Mouse (Mus musculus): ENCODE results near the gene Gm4952. TPM values are rescaled to one million over a fixed set of nuclear protein-coding genes. Genes with fewer than 3 reads are reported as not detected.

Gene Gm4952
- polyA plus RNA-seq, 1 experiment = 0.16 TPM

DNA sequence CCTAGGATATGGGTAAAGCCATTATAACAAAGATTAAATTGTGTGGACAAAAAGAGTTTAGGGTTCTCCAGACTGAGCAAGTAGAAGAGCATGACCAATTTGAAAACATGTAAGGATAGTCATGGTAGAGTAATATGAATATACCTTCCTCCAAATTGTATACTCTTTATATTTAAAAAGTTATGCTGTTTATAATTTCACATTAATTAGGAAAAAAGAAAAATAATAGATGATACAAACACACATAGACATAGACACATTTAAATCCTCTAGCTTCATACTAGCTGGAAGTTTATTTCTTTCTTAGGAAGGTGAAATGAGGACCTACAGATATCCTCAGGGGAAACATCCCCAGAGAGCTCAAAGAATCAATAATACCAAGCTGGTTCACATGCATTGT lies 70.4 kb downstream of the Gm4952 start, which contains the start of gene Olfr1442:
Olfr1442 (plus strand) TSS at position 301 of the 400 bp plus-strand sequence.
- Histone ChIP-seq H3K4me3 (replicated peaks; ENCODE audit: insufficient read depth, low read depth, low read length) (no peak within 1 kb of the TSS), H3K27ac (ENCODE audit: insufficient read depth, low read length) (no peak within 1 kb of the TSS), H3K27me3 (ENCODE audit: control insufficient read depth, insufficient read depth, low read length) (no peaks in the 10 kb centered on the region), H3K4me1 (ENCODE audit: control insufficient read depth, insufficient read depth, low read length) (no peaks in the 10 kb centered on the region)
- TF ChIP-seq CTCF (IDR thresholded peaks at IDR 0.05; ENCODE audit: borderline replicate concordance, insufficient read depth, low read depth, low read length) (no peak), POLR2A (IDR thresholded peaks at IDR 0.05; ENCODE audit: borderline replicate concordance, insufficient read depth, low read length) (no peak)
- no peak for DNase-seq

- no peak overlapping the region for H3K4me3 ChIP-seq (replicated peaks; ENCODE audit: insufficient read depth, low read depth, low read length)
- 87% methylated on average over 4 of the region's 4 CpGs for WGBS
- TF ChIP-seq POLR2A (IDR thresholded peaks at IDR 0.05; ENCODE audit: borderline replicate concordance, insufficient read depth, low read length) = no peak
- no peak for TF ChIP-seq CTCF (IDR thresholded peaks at IDR 0.05; ENCODE audit: borderline replicate concordance, insufficient read depth, low read depth, low read length)
These were observed 71.3 kb downstream of the Gm4952 start for GRCm38 (mm10) chr19:12671051-12671450.

DNA sequence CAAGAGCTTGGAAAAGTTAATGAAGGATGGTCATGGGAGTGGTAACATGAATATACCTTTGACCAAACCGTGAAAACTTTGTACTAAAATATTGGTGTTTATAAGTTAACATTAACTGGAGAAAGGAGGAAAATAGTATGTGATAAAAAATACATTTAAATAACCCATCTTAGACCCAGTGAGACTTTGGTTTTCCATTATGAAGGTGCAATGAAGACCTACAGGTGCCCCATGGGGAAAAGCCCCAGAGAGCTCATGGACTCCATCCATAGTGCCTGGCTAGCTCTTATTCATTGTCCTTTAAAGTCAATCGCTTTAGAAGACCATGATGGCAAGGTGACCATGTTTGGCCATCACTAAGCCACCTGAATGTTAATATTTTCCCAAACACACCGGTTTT lies 78.0 kb downstream of the Gm4952 start, which contains the start of gene Olfr1443:
Olfr1443 (plus strand) TSS at position 301 of the 400 bp plus-strand sequence.
- 66% methylated on average over 3 of the region's 3 CpGs for WGBS
- TF ChIP-seq CTCF (IDR thresholded peaks at IDR 0.05; ENCODE audit: borderline replicate concordance, insufficient read depth, low read depth, low read length) = no peak
- no peak for TF ChIP-seq POLR2A (IDR thresholded peaks at IDR 0.05; ENCODE audit: borderline replicate concordance, insufficient read depth, low read length)
- DNase-seq = no peak

More at GRCm38 (mm10) chr19:12671051-12671450, 71.3 kb downstream of the Gm4952 start:
- no peak for DNase-seq
- no peak overlapping the region for H3K27ac ChIP-seq (ENCODE audit: insufficient read depth, low read length)
- H3K27me3 ChIP-seq (ENCODE audit: control insufficient read depth, insufficient read depth, low read length) = no peaks in the 10 kb centered on the region
- H3K4me1 ChIP-seq (ENCODE audit: control insufficient read depth, insufficient read depth, low read length) = no peaks in the 10 kb centered on the region

More for the DNA sequence above, 78.0 kb downstream of the Gm4952 start, which contains the start of gene Olfr1443:
- no peaks in the 10 kb centered on the region for H3K27me3 ChIP-seq (ENCODE audit: control insufficient read depth, insufficient read depth, low read length)
- H3K27ac ChIP-seq (ENCODE audit: insufficient read depth, low read length) = no peak within 1 kb of the TSS
- no peaks in the 10 kb centered on the region for H3K4me1 ChIP-seq (ENCODE audit: control insufficient read depth, insufficient read depth, low read length)
- H3K4me3 ChIP-seq (replicated peaks; ENCODE audit: insufficient read depth, low read depth, low read length) = no peak within 1 kb of the TSS

Other genes starting within 250 kb of the Gm4952 start
- not detected in 2 replicates for gene Olfr1440, start 212.7 kb upstream of the Gm4952 start, polyA plus RNA-seq (2012; rRNA removed)
- not detected in 2 replicates for gene Olfr1441, start 182.5 kb upstream of the Gm4952 start, polyA plus RNA-seq (2012; rRNA removed)
- gene Pfpl, start 172.1 kb upstream of the Gm4952 start, polyA plus RNA-seq (2012; rRNA removed) = not detected in 2 replicates
- 3.3 and 3.6 TPM in 2 replicates for gene Mpeg1, start 139.2 kb upstream of the Gm4952 start, polyA plus RNA-seq (2012; rRNA removed)
- gene Dtx4, start 98.5 kb upstream of the Gm4952 start, polyA plus RNA-seq (2012; rRNA removed) = 11.4 and 11.5 TPM in 2 replicates
- gene Fam111a, start 54.2 kb upstream of the Gm4952 start, polyA plus RNA-seq (2012; rRNA removed) = 0.46 and 0.65 TPM in 2 replicates
- 0.46 and 0.70 TPM in 2 replicates for gene Glyat, start 33.3 kb downstream of the Gm4952 start, polyA plus RNA-seq (2012; rRNA removed)
- gene Olfr1442, start 70.5 kb downstream of the Gm4952 start, polyA plus RNA-seq (2012; rRNA removed) = not detected in 2 replicates
- gene Olfr1443, start 78.1 kb downstream of the Gm4952 start, polyA plus RNA-seq (2012; rRNA removed) = not detected in 2 replicates
- gene Keg1, start 95.8 kb downstream of the Gm4952 start, polyA plus RNA-seq (2012; rRNA removed) = not detected in 2 replicates
- 3.8 and 4.5 TPM in 2 replicates for gene Cntf, start 165.7 kb downstream of the Gm4952 start, polyA plus RNA-seq (2012; rRNA removed)
- gene Zfp91, start 196.2 kb downstream of the Gm4952 start, polyA plus RNA-seq (2012; rRNA removed) = 57.6 TPM in 2 replicates
- 0.95 and 1.1 TPM in 2 replicates for gene Lpxn, start 196.2 kb downstream of the Gm4952 start, polyA plus RNA-seq (2012; rRNA removed)
- gene Gm5244, start 246.7 kb downstream of the Gm4952 start, polyA plus RNA-seq (2012; rRNA removed) = not detected in 2 replicates

Data from cerebellum, adult 2 months (tissue).